Mouse (Mus musculus) C2C12 (cell line): ENCODE data around the gene Pkd1.

Experiments used
- CTCF ChIP-seq: IDR thresholded peaks from one replicate; pipeline ENCODE4 v1.5.1; 2011; ENCODE audit not compliant: control insufficient read depth, insufficient read depth, insufficient read length
- FOSL1 ChIP-seq: IDR thresholded peaks from one replicate; pipeline ENCODE4 v1.8.0; 2011; ENCODE audit warnings: mild to moderate bottlenecking, low read length; ENCODE audit not compliant: poor library complexity, insufficient read depth, severe bottlenecking
- MAX ChIP-seq: IDR thresholded peaks from one replicate; pipeline ENCODE4 v1.6.1; 2011; ENCODE audit warnings: mild to moderate bottlenecking, control low read depth
- MYOD1 ChIP-seq: IDR thresholded peaks from one replicate; pipeline ENCODE4 v1.6.1; 2011; ENCODE audit warnings: low read depth; ENCODE audit not compliant: control insufficient read depth, insufficient read length
- MYOG ChIP-seq: IDR thresholded peaks from one replicate; pipeline ENCODE4 v1.6.1; 2011; ENCODE audit not compliant: control insufficient read depth, insufficient read length; ENCODE audit errors: extremely low read depth
- USF1 ChIP-seq: IDR thresholded peaks from one replicate; pipeline ENCODE4 v1.6.1; 2011; ENCODE audit warnings: low read depth, mild to moderate bottlenecking, control low read depth, moderate library complexity

- TF ChIP-seq CTCF: no peak
- no peak for TF ChIP-seq FOSL1
- TF ChIP-seq MAX: no peak
- TF ChIP-seq USF1: no peak
- no peak for TF ChIP-seq MYOD1
- no peak for TF ChIP-seq MYOG
Measured at GRCm38 (mm10) chr17:24596073-24596466, 46.4 kb downstream of the Pkd1 start.
